Mouse (Mus musculus) liver (tissue): ENCODE results near the gene Ifna6.
"Not testable (repeated sequence)": the region's sequence is repeated elsewhere in the genome, so short reads cannot be mapped to it uniquely, and the experiment has no call there.

Experiments used
- DNase-seq: peaks from one replicate; pipeline ENCODE4 v3.0.0-alpha.2; 2020; ENCODE audit warnings: mixed read lengths

Ifna6 gene

GRCm38 (mm10) chr4:88827116-88827515 lies at the start of gene Ifna6:
Gene Ifna6, plus strand, starts transcription at chr4:88827416.
- not testable (repeated sequence) for DNase-seq

- not testable (repeated sequence) for DNase-seq
Measured at GRCm38 (mm10) chr4:88779550-88779949, 47.7 kb upstream of the Ifna6 start, which contains the start of gene Gm13272. Gene Gm13272, plus strand, starts transcription at chr4:88779850.

GRCm38 (mm10) chr4:88780320-88780719 lies 46.9 kb upstream of the Ifna6 start:
- DNase-seq: not testable (repeated sequence)

- DNase-seq: not testable (repeated sequence)
Measured at GRCm38 (mm10) chr4:88781831-88782230, 45.4 kb upstream of the Ifna6 start, which contains the start of gene Ifnz. Gene Ifnz, plus strand, starts transcription at chr4:88782131.

GRCm38 (mm10) chr4:88782335-88782734 lies 44.9 kb upstream of the Ifna6 start:
- DNase-seq: not testable (repeated sequence)

- DNase-seq: not testable (repeated sequence)
Measured at GRCm38 (mm10) chr4:88785409-88785808, 41.8 kb upstream of the Ifna6 start, which contains the start of gene Gm13276. Gene Gm13276, plus strand, starts transcription at chr4:88785709.

GRCm38 (mm10) chr4:88788402-88788801 lies 38.8 kb upstream of the Ifna6 start, which contains the start of gene Gm13277:
Gene Gm13277, plus strand, starts transcription at chr4:88788632.
- DNase-seq: not testable (repeated sequence)

- DNase-seq: not testable (repeated sequence)
Measured at GRCm38 (mm10) chr4:88791250-88791649, 36.0 kb upstream of the Ifna6 start, which contains the start of gene Gm13278. Gene Gm13278, plus strand, starts transcription at chr4:88791550.

- DNase-seq: not testable (repeated sequence)
Measured at GRCm38 (mm10) chr4:88793936-88794675, 33.1 kb upstream of the Ifna6 start, which contains the start of gene Gm13275. Gene Gm13275, plus strand, starts transcription at chr4:88794487.

GRCm38 (mm10) chr4:88797097-88797496 lies 30.1 kb upstream of the Ifna6 start, which contains the start of gene Gm13279:
Gene Gm13279, plus strand, starts transcription at chr4:88797397.
- not testable (repeated sequence) for DNase-seq

- DNase-seq: not testable (repeated sequence)
Measured at GRCm38 (mm10) chr4:88799365-88799764, 27.9 kb upstream of the Ifna6 start, which contains the start of gene Gm13285. Gene Gm13285, plus strand, starts transcription at chr4:88799665.

- DNase-seq: not testable (repeated sequence)
Measured at GRCm38 (mm10) chr4:88802954-88803353, 24.3 kb upstream of the Ifna6 start, which contains the start of gene Gm13287. Gene Gm13287, plus strand, starts transcription at chr4:88803254.

GRCm38 (mm10) chr4:88805231-88805630 lies 22.0 kb upstream of the Ifna6 start, which contains the start of gene Gm13288:
Gene Gm13288, plus strand, starts transcription at chr4:88805531.
- not testable (repeated sequence) for DNase-seq

GRCm38 (mm10) chr4:88805761-88806160 lies 21.5 kb upstream of the Ifna6 start:
- DNase-seq: not testable (repeated sequence)

- no peak for DNase-seq
Measured at GRCm38 (mm10) chr4:88815928-88816327, 11.3 kb upstream of the Ifna6 start, which contains the start of gene Ifna7. Gene Ifna7, plus strand, starts transcription at chr4:88816228.

GRCm38 (mm10) chr4:88819659-88820058 lies 7.6 kb upstream of the Ifna6 start, which contains the start of gene Ifna11:
Gene Ifna11, plus strand, starts transcription at chr4:88819959.
- DNase-seq: no peak

- no peak for DNase-seq
Measured at GRCm38 (mm10) chr4:88822995-88823394, 4.2 kb upstream of the Ifna6 start.

GRCm38 (mm10) chr4:88830523-88830922 lies 3.3 kb downstream of the Ifna6 start:
- no peak for DNase-seq

- DNase-seq: not testable (repeated sequence)
Measured at GRCm38 (mm10) chr4:88835225-88835624, 8.0 kb downstream of the Ifna6 start, which contains the start of gene Ifna5. Gene Ifna5, plus strand, starts transcription at chr4:88835525.

- no peak for DNase-seq
Measured at GRCm38 (mm10) chr4:88838828-88839227, 11.6 kb downstream of the Ifna6 start.

GRCm38 (mm10) chr4:88840058-88840457 lies 12.8 kb downstream of the Ifna6 start:
- no peak for DNase-seq

GRCm38 (mm10) chr4:88841438-88841911 lies 14.3 kb downstream of the Ifna6 start, which contains the start of gene Ifna4:
Gene Ifna4, plus strand, starts transcription at chr4:88841861.
- DNase-seq: no peak

- DNase-seq: no peak
Measured at GRCm38 (mm10) chr4:88845334-88845733, 18.1 kb downstream of the Ifna6 start.
